Comparison of ENCODE assay signal across 23 mouse cellular contexts in the genomic region with DNA sequence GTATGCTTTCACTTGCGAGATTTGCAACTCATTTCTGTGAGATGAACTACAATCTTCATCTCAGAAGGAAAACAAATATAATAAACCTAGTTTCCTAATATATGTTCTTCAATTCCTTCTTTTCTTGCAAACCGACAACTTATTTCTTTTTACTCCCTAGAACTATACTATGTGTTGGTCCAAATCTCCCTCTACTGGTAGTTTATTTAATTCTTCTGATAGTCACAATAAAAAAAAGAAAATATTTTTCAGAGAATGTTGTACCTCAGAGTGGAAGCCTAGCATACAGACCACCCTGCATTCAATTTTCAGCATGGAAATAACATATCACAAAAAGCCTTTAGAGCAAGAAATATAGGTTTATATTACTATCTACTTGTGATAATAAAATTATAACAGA. TPM values are rescaled to one million over a fixed set of nuclear protein-coding genes. Genes with fewer than 3 reads are reported as not detected.
"Had no signal": no experiment of that assay in that cellular context is flagged by ENCODE, and none has a peak within 500 bp of the region (broad histone marks: within the 10 kb centered on the region; RNA-seq: fewer than 3 reads in every experiment).

No protein-coding gene starts in this region.

- H3K27ac ChIP-seq: limb, embryonic 10.5 days; limb, embryonic 13.5 days; liver, embryonic 12.5 days; liver, embryonic 15.5 days; macrophage; midbrain, embryonic 13.5 days had no signal

- H3K4me2 ChIP-seq: limb, embryonic 13.5 days; liver, embryonic 12.5 days; liver, embryonic 15.5 days; midbrain, embryonic 13.5 days had no signal

- H3K27me3 ChIP-seq: limb, embryonic 13.5 days; liver, embryonic 12.5 days; liver, embryonic 15.5 days; midbrain, embryonic 13.5 days had no signal

- DNase-seq: kidney, adult 18-20 months; kidney, adult 9 months; kidney, postnatal 36 days; layer of hippocampus, postnatal 36 days; liver; lung, adult 18-20 months; lung, postnatal 14 days; thymus, postnatal 25 days had no signal

- H3K9me3 ChIP-seq: limb, embryonic 10.5 days; limb, embryonic 13.5 days; liver, embryonic 12.5 days; liver, embryonic 15.5 days; midbrain, embryonic 13.5 days had no signal

- H3K4me1 ChIP-seq: limb, embryonic 10.5 days; limb, embryonic 13.5 days; liver, embryonic 12.5 days; liver, embryonic 15.5 days; midbrain, embryonic 13.5 days had no signal

- H3K4me3 ChIP-seq: limb, embryonic 10.5 days; limb, embryonic 13.5 days; liver, embryonic 12.5 days; liver, embryonic 15.5 days; midbrain, embryonic 13.5 days had no signal

- ATAC-seq: liver, embryonic 12.5 days; midbrain, embryonic 13.5 days; midbrain, embryonic 16.5 days had no signal

- H3K36me3 ChIP-seq: limb, embryonic 10.5 days; limb, embryonic 13.5 days; liver, embryonic 12.5 days; liver, embryonic 15.5 days; midbrain, embryonic 13.5 days had no signal

- H3K9ac ChIP-seq: limb, embryonic 13.5 days; liver, embryonic 12.5 days; liver, embryonic 15.5 days; midbrain, embryonic 13.5 days had no signal

RNA-seq across cellular contexts. Expression of a gene that starts 5.4 kb away (rescaled TPM):
- total RNA-seq: layer of hippocampus, postnatal 36 days; left cerebral cortex, adult 8-10 months; left cerebral cortex, postnatal 25 days; megakaryocyte, adult 5-6 weeks had no signal
- polyA plus RNA-seq: intestine, embryonic 14.5 days; kidney, embryonic 16.5 days; limb, embryonic 10.5 days; limb, embryonic 13.5 days; liver, embryonic 12.5 days; liver, embryonic 15.5 days; macrophage; midbrain, embryonic 13.5 days; midbrain, embryonic 16.5 days; neural tube, embryonic 11.5 days; neural tube, embryonic 14.5 days had no signal

RNA-seq across cellular contexts. Expression of a gene that starts 40.8 kb away (rescaled TPM):
- total RNA-seq: layer of hippocampus, postnatal 36 days; left cerebral cortex, adult 8-10 months; left cerebral cortex, postnatal 25 days; megakaryocyte, adult 5-6 weeks had no signal
- polyA plus RNA-seq: kidney, embryonic 16.5 days; limb, embryonic 10.5 days; limb, embryonic 13.5 days; liver, embryonic 12.5 days; liver, embryonic 15.5 days; lung, embryonic 16.5 days; macrophage; midbrain, embryonic 13.5 days; midbrain, embryonic 16.5 days; neural tube, embryonic 11.5 days; neural tube, embryonic 14.5 days had no signal
